Mouse (Mus musculus): ENCODE results near the gene Fam110a.

Fam110a gene

DNA sequence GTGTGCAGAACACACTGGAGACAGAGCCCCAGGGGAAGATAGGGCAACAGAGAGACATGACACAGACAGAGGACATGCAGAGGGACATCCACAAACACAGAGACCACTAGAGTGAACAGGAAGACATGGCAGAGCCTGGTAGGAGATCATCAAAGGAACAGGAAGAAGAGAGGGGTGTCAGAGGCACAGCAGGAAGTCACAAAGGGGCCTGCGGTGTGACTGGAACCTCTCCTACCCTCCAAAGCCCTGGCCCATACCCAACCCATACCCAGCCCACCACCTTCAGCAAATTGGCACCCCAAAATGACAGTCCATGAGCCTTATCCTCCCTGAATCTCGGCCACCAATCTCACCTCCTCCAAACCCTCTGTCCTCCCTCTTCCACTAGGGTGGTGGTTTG, 35.9 kb downstream of the Fam110a start:
- in situ Hi-C loops (cut with MboI, MseI) = no loop called here

DNA sequence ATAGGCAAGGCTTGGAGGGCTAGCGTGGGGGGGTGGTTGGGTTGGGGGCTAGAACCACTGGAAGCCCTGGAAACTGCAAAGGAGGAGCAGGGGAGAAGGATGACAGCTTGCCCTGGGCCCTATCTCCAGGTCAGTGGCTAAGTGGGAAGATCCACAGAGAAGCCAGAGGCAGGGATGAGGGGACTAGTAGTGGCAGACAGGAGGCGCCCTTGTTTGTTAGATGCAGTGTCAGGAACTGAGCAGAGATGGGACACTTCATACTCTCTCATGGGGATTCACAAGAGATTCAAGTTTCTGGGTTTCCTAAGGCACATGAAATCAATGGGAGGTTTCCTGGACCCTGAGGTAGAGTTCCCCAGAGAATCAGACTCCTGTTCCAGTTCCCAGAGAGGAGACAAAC, 38.8 kb downstream of the Fam110a start:
- in situ Hi-C loops (cut with MboI, MseI) = no loop called here

DNA sequence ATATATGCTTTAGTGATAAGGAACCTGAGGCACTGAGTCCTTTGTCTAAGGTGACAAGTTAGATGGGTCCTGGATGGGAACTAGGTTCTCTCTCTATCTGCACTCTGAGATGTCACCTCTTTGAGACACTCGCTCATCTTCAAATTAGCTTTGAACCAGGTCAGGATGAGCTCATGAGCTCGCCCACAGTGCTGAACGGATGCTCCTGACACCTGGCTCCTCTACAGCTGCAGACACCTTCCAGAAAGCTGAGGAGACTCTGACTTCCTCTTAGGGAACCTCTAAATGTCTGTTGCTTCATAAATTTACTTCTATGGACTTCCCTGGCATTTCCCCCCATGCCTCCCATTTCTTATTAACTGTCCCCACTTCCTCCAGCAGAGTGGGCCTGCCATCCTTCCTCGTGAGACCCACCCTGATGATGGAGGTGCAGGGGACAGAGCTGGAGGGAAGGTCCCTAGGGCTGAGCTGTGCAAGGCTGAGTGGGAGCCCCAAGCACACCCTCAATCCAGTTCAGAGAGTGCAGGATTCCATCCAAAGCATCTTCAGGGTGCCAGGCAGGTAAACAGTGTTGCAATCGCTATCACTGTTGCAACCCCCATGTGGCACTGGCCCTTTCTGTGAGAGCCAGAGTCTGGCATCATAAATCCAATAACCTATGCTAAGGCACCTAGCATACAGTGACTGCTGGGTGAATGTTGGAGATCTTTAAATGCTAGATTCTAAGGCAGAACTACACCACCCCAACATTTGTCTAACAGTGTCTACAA, 40.2 kb downstream of the Fam110a start:
- in situ Hi-C loops (cut with MboI, MseI) = no loop called here

DNA sequence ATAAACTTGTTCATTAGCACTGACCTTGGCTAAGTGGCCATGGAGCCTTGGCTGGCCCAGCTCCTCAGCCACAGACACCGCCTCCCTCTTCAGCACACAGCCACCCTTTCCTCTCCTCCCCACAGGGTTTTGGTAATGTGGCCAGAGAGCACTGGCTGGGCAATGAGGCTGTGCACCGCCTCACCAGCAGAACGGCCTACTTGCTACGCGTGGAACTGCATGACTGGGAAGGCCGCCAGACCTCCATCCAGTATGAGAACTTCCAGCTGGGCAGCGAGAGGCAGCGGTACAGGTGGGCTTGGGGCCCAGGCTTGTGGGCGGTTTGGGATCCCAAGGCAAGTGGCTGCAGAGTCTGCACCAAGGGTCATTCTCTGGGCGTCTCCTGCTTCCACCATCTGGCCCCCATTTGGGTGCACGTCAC, 41.2 kb downstream of the Fam110a start:
- in situ Hi-C loops (cut with MboI, MseI) = no loop called here

DNA sequence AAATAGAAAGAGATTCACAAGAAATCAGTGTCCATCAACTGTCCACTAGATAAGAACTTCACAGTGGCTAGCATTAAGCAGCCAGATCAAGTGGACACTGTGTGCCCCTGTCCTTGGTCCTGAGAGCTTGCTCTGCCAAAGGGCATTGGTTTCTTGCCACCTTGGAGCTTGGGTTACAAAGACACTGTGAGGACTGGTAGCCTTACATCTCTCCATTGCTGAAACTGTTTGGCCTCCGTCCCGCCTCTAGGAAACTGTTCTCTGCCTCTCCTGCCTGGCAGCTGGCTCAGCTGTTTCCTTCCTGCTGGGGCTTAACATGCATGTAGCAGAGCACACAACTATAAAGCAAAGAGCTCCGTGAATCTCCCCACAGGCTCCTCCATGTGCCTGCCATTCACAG, 42.1 kb downstream of the Fam110a start:
- in situ Hi-C loops (cut with MboI, MseI) = no loop called here

DNA sequence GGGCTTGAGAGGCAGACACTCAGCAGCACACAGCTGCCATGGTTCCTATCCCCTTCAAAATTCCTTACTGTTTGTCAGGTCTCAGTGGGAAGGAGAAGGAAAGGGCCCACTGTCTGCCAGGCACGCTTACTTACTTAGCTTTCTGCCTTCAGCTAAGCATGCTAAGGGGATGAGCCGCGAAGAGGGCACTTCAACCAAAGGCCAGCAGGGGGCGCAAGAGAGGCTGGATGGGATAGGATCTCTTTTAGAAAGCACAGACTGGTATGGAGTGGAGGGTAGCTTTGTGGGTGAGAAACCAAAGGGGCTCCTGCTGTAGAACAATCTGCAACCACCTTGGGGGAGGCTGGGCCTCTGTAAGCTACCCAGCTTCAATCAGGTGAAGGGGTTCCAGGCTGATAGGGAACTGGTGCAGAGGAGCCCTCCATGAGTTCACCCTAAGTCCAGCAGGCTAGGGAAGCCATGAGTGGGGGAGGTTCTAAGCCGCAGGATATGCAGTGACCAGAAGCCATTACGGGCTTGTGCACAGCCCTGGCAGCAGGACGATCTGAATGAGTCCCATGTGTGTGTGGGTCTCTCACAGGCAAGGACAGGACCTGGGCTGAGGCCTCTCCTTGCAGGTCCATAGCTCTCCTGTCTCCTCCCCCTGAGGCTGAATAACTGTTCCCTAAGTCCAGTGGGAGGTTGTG, 49.5 kb downstream of the Fam110a start:
- in situ Hi-C loops (cut with MboI, MseI) = no loop called here

DNA sequence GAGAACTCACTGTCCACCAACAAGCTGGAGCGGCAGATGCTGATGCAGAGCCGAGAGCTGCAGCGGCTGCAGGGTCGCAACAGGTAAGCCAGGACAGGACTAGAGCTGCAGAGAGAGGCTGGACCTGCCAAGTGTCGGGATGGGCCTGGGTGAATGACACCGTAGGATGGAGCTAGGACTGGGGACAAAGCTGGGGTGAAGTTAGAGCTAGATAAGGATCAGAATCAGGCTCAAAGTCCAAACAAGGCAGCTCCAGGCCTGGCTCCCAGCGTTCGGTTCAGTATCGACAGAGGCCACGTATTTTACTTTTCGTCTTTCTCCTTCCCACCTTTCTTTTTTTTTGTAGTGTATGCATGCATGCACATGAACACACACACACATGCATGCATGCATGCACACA, 52.9 kb downstream of the Fam110a start:
- in situ Hi-C loops (cut with MboI, MseI) = loop anchor here in 1 of 2 experiments (5.0 kb wide), 2 partner anchors 80 to 260 kb away; no protein-coding TSS in a partner anchor

DNA sequence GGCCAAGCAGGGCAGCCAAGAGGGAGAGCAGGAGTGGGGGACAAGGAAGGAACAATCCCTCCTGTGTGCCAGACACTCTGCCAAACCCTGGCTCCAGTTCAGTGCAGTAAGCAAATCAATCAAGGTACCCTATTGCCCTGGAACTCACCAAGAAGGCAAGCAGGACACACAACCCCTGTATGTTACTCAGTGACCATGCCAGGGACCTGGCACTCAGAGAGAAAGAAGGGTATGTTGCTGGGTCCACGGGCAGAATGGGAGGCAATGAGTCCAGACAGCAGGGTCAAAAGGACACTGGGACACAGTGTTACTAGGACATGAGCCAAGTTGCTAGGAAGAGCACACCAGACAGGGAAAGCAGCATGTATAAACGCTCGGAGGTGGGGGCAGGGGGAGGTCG, 54.3 kb downstream of the Fam110a start:
- in situ Hi-C loops (cut with MboI, MseI) = loop anchor here in 1 of 2 experiments (5.0 kb wide), 2 partner anchors 82 to 262 kb away; no protein-coding TSS in a partner anchor

DNA sequence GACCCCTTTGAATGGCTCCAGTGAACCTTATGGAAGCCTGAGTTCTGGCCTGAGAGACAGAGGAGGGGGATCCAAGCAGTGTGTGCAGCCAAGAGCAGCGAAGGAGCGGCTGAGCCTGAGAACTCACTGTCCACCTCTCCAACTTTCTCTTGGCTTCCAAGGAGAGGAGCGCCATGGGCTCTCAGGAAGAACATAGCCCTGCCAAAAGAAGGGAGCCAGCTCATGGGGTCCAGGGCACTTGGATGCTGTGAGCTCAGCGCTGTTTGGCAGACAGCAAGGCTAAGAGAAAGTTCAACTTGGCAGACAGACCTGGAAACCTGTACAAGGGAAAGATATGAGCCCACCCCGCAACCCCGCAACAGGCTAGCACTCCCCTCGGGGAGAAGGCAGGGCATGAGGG, 55.7 kb downstream of the Fam110a start:
- in situ Hi-C loops (cut with MboI, MseI) = no loop called here

DNA sequence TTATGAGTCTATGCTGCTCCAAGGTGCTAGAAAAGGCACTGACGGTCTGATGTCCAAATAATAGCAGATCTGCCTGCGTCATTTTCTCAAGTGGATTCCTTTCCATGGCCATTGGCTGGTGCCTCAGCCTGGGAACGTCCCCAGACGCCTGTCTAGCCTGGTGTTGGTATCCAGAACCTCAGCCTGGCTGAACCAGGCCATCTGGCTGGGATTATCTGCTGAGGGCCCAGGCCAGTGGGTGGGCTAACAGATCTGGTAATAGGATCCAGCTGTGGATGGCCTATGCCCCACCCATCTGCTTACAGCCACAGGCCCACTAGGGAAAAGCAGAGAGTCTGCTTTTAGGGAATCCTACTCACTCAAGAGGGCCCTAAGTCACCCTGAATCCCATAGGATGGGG, 58.4 kb downstream of the Fam110a start:
- in situ Hi-C loops (cut with MboI, MseI) = no loop called here

DNA sequence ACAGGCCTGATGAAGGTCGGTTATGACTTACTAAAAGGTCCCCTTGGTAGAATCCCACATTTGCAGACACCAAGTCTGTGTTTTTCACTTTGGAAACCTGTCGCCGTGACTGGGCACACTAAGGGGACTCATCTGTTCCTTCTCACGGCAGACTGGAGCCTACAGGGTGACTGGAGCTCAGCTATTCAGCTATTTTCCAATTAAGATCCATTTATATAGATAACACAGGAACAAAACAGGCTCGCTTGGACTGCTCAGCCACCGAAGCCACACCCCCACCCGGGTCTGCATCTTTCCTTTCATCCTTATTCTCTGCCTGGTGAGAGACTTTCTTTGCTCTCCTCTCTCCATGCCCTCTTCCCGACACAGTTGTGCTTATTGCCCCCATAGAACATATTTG, 59.0 kb downstream of the Fam110a start:
- in situ Hi-C loops (cut with MboI, MseI) = no loop called here
